Mouse (Mus musculus) brain, embryonic 14.5 days (tissue): Measurements from ENCODE around the gene Aldh1a2.

Source experiments
- CTCF ChIP-seq: fragments of 200-500 bp; IDR thresholded peaks from 2 replicates; pipeline ENCODE4 v1.5.1; 2012; ENCODE audit warnings: inconsistent platforms, mild to moderate bottlenecking, moderate library complexity, borderline replicate concordance; ENCODE audit not compliant: insufficient read depth, insufficient read length; ENCODE audit errors: extremely low read depth
- POLR2A ChIP-seq: fragments of 200-500 bp; IDR thresholded peaks from 2 replicates; pipeline ENCODE4 v1.6.1; 2012; ENCODE audit warnings: mild to moderate bottlenecking, inconsistent platforms, borderline replicate concordance; ENCODE audit not compliant: poor library complexity, insufficient read depth, insufficient read length, severe bottlenecking; ENCODE audit errors: extremely low read depth

DNA sequence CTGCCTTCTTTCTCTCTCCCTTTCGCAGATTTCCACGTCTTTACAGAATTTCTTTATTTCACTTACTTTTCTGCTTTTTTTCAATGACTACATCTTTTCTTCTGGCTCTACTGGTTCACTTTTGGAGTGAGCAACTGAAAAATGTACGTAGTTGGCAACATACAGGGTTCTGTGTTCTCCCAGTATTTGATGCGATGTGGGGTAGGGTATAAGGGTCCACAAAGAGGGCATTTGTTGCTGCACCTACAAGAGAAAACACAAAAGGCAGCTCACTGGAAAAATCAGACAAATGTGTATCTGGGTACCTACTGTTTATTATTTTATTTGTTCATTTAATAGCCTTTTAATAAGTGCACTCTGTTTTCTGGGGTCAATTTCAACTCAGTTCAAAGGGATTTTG, 3.6 kb downstream of the Aldh1a2 start:
- TF ChIP-seq POLR2A: no peak
- TF ChIP-seq CTCF: no peak
